Mouse (Mus musculus): Measurements from ENCODE around the gene Gramd1b. TPM values are rescaled to one million over a fixed set of nuclear protein-coding genes. Genes with fewer than 3 reads are reported as not detected.
A peak's percentile ranks its signal among the peaks of the same experiment; 100 is the strongest.

The Gramd1b gene
- total RNA-seq (2015) (21.4 and 23.0 TPM in 2 replicates), total RNA-seq (2017) (12.9 and 20.1 TPM in 2 replicates)

DNA sequence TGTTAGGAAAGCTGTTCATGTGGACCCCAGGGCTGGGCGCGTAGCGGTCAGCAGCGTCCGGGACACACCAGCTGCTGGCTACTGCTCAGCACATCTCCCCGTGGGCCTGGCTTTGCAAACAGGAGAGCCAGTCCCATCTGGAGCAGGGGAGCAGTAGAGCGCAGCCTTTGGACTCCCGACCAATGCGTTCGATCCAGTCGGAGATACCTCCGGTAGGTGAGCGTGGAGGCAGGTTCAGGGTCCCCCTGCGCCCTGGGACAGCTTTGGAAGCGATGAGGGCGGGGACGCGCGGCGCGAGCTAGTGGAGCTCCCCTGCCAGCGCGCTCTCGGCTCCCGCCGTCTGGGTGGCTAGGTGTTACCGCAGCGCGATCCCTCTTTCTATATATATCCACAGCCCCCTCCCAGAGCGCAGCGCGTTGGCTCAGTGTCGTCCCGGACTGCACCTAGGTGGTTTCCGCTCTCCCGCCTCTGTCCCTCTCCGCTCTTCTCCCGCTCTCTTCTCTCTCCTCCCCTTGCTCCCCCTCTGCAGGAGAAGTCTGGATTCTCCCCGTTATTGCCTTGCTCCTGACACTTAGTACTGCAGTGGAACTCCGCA is at the start of gene Gramd1b:
Gramd1b (minus strand) TSS at position 357 of the 595 bp plus-strand sequence.
- peak; percentile 41 for ATAC-seq (ENCODE audit: poor library complexity, severe bottlenecking)

DNA sequence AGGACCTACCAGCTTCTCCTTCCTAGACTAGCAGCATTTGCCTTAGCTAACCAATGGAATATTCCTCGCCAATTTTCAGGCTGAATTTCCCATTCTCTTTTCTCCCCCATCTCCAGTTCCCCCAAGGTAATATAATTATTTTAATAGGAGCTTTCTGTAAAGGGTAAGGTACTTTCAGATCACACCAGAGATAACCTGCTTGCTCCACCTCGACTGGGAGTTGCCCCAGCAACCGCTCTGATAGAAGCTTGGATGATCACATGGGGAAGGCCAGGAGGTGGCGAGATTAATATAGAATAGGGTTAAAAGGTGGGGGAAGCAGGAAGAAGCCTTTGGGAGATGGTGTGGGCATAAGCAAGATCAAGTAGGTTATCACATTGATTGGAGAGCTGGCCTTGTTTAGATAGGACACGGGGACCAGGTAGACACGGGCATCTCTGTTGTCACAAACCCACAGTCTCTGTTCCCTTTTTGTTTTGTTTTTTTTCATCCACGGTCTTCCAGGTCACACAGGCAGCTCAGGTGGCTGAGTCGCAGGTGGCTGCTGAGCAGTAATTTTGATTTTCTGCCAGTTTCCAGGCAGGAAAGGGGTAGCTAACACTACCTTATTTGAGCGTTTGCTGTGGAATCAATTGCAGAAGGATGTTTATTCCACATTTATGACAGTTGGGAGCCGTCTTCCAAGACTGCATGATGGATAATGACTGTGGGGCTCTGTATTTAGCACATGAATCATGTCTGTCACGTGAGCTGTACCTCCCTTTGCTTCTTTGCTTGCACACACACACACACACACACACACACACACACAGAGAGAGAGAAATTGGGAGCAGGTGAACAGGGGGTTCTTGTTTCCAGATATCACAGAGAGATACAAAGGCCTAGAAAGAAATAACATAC is 47.8 kb upstream of the Gramd1b start:
- ATAC-seq (ENCODE audit: poor library complexity, severe bottlenecking): no peak

DNA sequence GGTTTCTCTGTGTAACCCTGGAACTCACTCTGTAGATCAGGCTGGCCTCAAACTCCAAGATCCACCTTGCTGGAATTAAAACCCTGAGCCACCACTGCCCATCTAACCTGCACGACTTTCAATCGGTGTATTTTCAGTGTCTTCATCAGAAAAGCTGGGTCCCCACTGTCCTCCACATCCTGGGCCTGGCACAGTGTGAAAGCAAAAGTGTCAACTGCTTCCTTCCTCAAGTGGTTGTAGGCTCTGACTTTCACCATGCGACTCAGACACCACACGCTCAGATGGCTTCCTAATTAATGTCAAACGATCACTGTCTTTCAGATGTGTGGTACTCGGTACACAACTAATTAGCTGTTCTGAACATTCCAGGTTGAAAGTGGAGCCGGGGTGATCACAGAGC is 45.9 kb upstream of the Gramd1b start:
- ATAC-seq (ENCODE audit: poor library complexity, severe bottlenecking): peak; percentile 23

DNA sequence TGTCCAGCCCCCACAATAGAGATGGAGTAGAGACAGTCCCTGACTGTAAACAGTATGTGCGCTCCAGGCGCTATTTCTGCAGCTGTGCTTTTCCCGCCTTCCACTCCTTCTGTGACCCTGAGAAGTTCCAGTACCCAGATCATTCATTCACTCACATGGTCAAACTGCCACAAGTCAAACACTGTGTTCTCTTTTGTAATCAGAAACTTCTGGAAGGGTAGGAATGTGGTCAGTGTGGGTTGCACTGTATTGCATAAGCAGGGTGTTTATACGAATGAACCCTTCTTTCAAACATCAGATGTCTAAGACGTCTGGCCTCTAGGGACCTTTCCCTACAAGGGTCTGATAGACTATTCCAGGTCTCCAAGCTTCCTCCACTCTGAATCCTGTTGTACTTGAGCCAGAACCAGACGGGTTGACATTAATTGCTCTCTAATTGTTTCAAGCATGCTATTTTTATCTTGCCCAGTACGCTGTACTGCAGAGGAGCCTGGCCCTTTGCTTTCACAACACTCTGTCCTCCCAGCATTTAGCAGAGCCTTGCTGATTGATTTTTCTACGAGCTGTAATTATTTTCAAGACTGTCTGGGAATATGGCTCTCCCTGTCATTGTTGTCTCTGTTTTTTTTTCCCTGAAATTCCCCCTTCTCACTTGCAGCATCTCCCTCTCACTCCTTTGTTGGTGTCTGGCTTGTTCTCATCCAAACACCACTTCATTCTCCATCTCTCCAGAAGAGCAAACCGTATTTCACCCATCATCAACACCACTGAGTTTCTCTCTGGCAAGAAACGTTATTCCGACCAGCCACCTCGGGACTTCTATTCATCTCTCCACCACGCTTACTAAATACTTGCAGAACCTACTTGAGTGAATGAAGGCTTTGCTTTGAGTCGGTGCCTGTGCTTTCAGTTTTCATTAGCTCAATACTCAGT is 44.1 kb upstream of the Gramd1b start:
- peak; percentile 65 for ATAC-seq (ENCODE audit: poor library complexity, severe bottlenecking)

DNA sequence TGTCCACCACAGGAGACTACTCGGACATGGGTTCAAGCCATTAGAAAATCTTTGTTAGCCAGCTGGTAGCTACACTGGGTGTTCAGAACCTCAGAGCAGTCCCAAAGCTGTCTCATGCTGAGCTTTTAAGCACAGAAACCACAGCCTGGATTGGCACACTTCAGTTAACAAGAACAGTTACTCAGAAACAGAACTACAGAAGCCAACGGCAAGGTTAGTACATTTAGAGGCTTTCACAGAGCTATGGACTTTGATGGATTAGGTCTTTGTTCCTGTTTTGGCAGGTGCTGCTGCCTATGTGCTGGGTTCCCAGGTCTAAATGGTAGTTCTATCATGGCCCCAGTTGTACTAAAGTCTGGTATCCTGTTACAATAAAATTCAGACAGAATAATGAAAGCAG is 40.1 kb upstream of the Gramd1b start:
- ATAC-seq (ENCODE audit: poor library complexity, severe bottlenecking): peak; percentile 45

DNA sequence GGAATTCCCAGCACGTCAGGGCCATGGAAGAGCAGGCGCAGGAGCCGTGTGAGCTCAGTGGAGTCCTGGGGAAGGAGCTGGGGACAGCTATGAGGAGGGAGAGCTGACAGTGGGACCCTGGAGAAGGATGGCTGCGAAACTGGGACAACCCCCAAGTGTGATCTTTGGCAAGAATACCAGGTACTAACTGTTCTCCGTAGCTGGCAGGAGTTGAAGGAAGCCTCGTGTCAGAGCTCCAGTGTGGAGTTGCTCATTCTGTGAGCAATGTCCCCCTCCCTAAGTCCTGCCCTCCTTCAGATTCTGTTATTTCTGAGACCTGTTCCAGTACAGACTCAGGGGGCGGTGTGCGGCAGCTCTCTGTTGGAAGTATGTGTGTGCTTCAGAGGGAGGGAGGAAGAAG is 36.9 kb upstream of the Gramd1b start:
- no peak for ATAC-seq (ENCODE audit: poor library complexity, severe bottlenecking)

DNA sequence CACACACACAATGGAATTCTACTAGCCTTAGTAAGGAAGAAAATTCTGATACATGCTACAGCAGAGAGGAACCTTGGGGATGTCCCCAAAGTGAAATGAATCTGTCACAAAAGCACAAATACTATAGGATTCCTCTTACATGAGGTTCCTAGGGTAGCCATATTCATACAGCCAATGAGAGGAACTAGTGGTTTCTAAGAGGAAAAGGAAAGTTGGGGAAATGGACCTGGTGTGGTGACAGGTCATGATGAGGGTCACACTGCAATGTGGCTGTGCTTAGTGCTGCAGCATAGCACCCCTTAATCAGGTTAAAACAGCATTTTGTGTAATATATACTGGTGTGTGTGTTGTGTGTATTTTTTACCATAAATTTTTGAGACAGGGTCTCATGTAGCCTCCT is 32.6 kb upstream of the Gramd1b start:
- ATAC-seq (ENCODE audit: poor library complexity, severe bottlenecking): peak; percentile 84

DNA sequence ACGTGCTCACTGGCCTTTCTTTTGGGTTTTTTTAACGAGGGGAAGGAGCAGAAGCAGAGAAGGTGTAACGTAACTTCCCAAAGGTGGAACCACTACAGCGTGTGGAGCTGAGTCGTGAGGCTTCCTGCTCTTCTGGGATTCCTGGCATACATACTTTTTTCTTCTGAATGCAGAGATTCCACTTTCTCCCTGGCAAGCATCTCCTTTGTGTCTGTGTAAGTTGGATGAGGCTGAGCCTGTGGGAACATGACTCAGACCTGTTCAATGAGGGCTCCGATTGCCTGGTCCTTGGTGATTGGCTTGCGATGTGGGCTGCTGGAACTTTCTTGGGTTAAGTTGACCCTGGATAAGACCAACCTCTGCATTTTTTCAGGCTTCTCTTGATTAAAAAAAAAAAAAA is 28.5 kb upstream of the Gramd1b start:
- ATAC-seq (ENCODE audit: poor library complexity, severe bottlenecking): no peak

DNA sequence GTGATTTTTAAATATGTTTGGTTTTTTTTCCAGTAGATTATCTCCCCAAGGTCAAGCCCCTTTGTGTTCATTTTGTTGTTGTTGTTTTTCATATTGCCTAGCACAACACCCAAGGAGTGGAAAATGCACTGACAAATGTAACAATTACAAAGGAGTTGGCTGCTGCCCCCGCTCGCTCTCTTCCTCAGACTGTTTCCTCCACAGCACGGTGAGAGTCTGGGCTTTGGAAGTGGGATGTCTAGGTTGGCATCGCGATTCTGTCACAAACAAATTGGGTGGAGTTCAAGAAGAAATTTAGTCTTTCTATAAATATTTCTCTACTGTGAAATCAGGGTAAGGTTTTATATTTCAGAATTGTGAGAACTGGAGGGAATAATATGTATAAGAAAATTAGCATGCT is 26.6 kb upstream of the Gramd1b start:
- ATAC-seq (ENCODE audit: poor library complexity, severe bottlenecking): no peak

DNA sequence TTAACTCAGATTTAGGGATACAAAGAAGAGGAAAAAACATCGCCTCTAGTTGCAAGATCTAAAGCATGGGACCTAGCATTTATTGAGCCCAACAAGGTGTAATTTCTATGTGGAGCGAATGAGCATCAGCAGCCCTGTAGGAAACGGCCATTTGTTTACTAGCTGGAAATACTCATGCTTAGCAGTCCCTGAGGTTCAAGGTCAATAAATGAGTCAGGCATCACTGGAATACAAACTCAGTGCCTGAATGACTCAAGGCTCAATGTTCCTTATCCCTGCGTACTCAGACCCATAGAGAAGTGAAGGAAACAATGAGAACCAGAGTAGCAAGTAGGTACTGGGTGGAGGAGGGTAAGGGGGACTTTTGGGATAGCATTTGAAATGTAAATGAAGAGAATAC is 25.2 kb upstream of the Gramd1b start:
- no peak for ATAC-seq (ENCODE audit: poor library complexity, severe bottlenecking)

DNA sequence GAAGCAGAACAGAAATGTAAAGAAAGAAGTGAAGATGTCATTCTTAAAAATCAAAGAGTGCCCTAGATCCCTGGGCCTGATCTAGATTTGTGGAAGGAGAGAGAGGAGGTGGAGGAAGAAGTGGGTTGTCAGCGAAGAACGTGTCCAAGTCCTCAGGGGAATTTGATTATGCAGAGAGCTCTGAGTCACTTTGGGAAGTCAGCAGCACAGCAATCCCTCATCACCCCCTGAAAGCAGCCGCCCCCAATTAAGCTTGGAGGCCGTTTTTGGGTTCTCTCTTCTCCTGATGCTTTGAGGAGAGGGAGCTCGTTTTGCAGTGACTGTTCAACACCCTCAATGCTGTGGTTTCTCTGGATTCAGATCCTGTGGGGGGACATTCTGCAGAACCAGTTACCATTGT is 24.1 kb upstream of the Gramd1b start:
- no peak for ATAC-seq (ENCODE audit: poor library complexity, severe bottlenecking)

DNA sequence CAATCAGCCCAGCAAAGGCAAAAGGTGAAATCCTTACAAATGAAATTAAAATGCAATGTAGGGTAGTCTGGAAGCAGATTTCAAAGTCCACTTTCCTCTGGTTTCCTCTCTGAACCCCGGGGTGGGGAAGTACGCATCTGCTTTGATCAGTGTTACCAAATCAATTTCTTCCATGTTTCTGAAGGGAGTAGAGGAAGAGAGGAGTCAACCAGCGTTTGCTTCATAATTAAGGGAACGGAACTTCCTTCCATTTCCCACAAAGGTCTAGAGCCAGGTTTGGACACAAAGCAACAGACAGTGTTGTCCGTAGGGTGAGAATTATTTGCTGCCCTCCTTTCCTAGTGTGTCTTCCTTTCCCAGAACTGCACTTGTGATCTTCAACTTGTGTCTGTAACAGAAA is 16.7 kb upstream of the Gramd1b start:
- ATAC-seq (ENCODE audit: poor library complexity, severe bottlenecking): no peak

DNA sequence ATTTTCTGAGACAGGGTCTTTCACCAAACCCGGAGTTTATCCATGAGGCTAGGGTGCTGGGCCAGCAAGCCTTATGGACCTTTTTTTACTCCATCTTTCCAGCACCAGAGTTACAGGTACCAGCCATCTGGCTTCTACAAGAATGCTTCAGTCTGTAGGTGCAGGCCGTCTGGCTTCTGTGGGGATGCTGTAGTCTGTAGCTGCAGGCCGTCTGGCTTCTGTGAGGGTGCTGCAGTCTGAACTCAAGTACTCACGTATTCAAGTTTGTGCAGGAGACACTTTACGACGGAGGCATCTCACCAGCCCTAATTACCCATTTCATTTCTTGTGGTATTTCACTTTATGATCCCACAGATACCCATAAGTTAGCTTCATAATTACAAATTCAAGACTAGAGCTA is 14.0 kb upstream of the Gramd1b start:
- no peak for ATAC-seq (ENCODE audit: poor library complexity, severe bottlenecking)

DNA sequence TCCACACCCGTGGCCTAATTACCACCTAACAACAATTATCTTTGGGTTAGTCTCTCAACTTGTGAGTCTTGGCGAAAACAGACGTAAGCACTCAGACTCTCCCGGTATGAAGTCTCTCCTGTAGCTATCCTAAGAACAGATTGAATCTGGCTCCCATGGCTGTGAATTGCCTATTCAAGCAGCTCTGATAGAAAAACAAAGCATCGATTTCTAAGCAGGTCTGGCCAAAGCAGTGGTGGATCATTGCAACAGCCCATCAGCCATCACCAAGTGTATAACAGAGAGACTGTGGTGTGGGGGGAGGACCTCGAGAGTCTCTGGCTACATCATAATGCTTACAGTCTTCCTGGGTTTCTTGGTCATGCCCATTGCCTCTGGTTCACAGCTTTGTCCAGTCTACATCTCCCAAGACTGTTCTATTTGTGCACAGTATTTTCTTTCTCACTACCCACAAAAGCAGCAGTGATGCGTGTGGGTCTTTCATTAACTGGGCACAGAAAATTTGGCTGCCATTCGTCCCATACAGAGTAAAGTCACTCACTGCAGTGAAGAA is 8.5 kb upstream of the Gramd1b start:
- no peak for ATAC-seq (ENCODE audit: poor library complexity, severe bottlenecking)

DNA sequence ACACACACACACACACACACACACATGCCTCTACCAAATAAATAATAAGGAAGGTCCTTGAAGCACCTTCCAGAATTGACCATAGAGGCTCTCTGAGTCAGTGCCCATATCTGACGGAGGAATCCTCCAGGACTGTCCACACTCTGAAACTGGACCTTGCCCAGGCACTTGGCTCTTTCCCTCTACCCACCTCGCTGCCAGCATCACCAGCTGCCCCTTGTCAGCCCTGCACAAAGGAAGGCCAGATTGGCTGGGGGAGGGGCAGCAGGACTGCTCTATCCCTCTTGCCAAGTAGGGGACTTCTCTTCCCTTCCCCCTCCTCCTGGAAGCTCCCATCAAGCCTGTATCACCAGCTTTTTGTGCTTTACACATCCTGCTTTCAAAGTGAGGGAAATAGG is 6.5 kb upstream of the Gramd1b start:
- no peak for ATAC-seq (ENCODE audit: poor library complexity, severe bottlenecking)

DNA sequence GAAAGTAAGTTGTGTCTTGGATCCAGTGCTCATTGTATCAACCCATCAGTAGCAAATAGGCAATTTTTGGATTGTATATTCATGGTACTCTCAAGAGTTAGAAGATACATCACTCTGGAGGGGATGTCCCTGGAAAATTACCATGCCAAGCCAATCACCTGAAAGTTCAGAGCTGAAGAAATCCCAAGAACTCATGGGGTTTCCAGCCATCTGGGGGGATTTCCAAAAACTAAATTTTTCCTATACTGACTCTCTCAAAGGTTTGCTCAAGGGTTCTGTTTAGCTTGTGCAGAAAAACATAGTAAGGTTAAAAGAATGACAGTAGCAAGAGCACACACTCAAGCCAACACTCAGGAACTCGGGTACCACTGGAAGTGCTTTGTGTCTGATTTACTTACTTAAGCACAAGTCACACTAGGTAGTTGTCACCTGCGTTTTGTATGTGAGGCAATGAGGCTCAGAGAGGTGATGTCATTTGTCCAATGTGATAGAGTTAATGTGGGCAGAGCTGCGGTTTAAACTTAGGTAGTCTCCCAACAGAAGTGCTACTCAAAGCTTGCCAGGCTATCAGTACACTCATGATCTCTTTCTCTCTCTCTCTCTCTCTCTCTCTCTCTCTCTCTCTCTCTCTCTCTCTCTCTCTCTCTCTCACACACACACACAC is 6.0 kb upstream of the Gramd1b start:
- ATAC-seq (ENCODE audit: poor library complexity, severe bottlenecking): no peak

DNA sequence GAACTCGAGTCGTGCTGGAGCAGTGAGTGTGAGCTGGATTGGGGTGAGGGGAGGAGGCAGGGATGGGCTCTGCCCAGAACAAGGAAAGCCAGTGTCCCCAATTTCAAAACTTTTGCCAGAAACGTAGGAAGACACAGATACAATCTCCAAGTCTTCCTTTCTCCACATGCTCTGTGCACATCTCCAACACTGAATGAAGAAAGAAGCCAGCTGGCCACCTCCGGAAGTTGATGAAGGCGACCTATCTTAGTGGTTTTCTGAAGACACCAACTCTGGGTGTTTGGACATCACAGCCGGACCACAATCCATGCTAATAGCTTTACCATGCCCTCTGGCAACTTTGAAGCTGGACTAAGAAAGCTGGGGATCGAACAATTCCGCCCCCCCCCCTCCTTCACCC is 647 bp downstream of the Gramd1b start:
- ATAC-seq (ENCODE audit: poor library complexity, severe bottlenecking): peak; percentile 59

DNA sequence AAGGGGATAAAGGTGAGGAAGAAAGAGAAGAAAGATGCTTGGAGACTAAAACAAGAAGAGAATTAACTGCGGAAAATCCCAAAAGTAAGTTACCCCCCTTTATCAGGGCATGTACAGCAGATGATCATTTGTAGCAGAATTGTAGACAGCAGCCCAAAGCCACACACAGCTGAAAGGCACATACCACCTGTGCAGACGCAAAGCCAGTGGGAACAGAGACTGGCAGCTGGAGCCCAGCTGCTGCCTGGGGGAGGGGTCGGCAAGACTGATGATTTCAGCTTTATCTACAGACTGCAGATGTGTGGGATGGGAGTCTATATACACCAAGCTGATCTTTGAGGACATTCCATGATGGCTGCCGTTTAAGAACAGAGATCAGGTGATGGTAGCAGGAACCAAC is 2.5 kb downstream of the Gramd1b start:
- ATAC-seq (ENCODE audit: poor library complexity, severe bottlenecking): no peak

DNA sequence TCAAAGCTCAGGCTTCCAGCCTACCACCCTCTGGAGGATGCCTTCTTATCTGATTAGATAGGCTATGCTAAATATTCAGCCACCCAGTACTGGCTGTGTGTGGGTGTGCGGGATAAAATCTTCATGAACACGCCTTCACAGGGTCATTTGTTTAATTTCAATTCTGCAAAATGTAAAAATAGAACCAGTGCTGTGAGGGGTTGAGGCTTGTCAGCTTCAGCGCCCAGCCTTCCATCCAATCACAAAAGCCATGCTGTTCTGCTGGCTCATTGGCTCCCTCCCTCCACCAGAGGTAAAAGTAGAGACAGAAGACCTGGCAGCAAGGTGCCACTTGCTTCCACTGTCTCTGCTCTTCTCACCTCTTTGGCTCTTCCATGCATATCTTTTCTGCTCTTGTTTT is 4.3 kb downstream of the Gramd1b start:
- peak; percentile 57 for ATAC-seq (ENCODE audit: poor library complexity, severe bottlenecking)

DNA sequence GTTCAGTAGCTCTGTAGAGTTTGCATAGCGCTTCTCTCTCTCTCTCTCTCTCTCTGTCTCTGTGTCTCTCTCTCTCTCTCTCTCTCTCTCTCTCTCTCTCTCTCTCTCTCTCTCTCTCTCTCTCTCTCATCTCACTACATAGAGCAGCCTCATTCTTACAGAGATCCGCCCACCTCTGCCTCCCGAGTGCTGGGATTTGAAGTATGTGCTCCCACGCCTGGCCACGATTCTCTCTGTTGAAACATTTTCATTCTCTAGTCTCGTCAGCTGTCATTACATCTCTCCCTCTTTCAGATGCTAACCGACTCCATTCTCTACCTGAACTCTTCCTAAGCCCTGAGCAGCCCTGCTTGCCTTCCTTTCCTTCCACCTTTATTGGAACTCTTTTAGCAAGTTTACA is 9.0 kb downstream of the Gramd1b start:
- no peak for ATAC-seq (ENCODE audit: poor library complexity, severe bottlenecking)

DNA sequence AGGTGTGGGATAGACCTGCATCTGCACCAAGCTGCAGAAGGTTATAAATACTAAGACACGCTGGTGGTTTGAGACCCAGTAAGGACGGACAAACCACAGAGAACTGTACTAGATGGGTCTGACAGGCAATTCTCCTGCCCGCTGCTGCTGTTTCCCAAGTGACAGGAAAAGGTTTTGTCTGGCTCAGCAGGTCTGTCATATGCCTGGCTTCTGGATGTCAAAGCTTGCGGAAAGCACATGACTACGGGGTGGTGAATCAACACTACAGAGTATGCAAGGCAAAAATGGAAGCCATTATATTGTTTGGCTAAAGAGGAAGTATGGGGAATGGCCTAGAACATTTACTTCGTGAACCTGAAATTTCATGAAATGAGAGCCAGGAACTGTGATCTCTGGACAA is 10.1 kb downstream of the Gramd1b start:
- ATAC-seq (ENCODE audit: poor library complexity, severe bottlenecking): no peak

All from megakaryocyte, adult 5-6 weeks (primary cell).